Mouse (Mus musculus) urinary bladder, postnatal 25 days (tissue): Measurements from ENCODE around the gene Chga.

Experiments used
- DNase-seq: peaks from one replicate; pipeline ENCODE4 v3.0.0; 2022; ENCODE audit warnings: low spot score

Chga gene

GRCm38 (mm10) chr12:102565086-102565485 is 10.3 kb downstream of the Chga start:
- no peak for DNase-seq

DNA sequence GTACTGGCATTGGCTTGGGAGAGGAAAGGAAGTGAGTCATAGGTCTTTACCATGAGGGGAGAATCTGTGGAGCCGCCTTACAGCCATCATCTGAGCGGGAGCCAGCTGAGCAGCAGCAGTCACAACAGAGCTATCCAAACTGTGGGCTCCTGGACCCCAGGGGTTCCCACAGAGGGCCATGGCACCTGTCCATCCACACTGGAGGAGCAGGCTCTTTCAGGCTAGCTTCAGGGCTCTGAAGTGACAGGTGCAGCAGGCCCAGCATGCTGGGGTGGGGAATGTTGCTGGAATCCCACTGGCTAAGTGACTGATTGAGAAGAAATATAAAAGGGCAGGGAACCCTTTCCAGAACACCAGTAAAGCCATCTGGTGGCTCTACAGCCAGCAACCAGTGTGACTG is 12.2 kb downstream of the Chga start:
- DNase-seq: no peak

- DNase-seq: no peak
Observed at GRCm38 (mm10) chr12:102568219-102568618, 13.4 kb downstream of the Chga start.

- no peak for DNase-seq
Observed at GRCm38 (mm10) chr12:102570111-102570510, 15.3 kb downstream of the Chga start.

DNA sequence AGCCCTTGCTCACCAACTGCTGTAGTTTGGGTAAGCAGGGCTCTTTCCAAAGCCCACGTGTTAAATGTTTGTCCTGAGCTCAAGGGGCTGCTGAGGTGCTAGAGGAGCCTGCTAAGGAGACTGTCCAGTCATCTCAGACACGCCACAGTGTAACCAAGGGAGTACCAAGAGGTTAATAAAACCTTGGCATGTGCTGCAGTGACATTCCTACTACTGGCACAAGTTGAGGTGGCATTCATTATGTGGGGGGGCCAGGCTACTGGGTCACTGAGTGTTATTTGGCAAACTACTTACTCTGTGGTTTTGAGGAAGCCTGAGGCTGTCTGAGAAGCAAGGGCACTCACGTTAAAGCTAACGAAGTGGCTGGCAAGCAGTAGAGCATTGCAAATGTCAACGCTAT is 16.0 kb downstream of the Chga start:
- no peak for DNase-seq

GRCm38 (mm10) chr12:102571666-102572065 is 16.9 kb downstream of the Chga start:
- DNase-seq: no peak

DNA sequence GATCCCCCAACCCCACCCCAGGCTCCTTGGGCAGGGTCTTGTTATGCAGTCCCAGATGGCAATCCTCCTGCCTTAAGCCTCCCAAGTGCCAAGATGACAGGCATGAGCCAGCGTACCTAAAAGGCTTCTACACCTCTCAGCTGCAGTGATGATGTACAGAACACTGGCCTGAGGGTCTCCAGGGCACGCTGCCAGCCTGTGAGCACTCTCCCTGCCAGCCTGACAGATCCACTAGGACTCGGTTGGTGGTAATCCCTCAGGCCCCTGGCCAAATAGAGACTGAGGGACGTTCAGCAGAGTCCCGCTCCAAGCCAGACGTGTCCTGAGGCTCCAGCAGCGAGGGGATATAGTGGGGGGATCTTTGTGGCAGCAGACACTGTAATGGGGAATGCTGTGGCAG is 18.3 kb downstream of the Chga start:
- no peak for DNase-seq

- DNase-seq: no peak
Observed at GRCm38 (mm10) chr12:102575541-102576329, 21.0 kb downstream of the Chga start.

DNA sequence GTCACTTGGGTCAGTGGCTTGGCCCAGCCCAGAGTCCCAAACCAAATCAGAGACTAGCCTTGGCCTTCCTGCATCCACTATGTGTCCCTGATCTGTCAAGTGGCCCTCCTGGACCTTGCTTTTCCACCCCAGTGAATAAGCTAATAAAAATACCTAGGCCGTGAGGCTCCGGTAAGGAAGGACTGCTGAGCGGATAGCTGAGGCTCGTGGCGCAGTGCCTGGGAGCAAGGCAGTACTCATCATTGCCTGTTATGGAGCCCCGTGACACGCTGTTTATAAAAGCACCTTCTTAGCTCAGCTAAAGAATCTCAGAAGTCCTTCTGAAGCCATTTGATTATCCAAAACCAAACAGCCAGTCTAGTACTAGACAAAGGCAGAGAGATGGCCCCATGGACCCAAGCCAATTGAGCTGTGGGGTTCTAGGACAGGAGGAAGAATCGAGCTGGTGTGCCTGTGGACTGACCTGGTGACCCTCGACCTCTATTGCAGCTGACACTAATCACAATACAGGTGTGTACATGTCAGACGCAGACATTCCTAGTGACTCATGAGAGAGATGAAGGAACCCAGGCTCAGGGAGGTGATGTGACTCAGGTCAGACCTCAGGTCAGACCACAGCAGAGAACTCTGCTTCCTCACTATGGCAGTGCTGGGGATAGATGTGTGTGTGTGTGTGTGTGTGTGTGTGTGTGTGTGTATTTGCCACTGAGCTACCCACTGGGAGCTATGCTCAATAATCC is 22.1 kb downstream of the Chga start:
- no peak for DNase-seq

DNA sequence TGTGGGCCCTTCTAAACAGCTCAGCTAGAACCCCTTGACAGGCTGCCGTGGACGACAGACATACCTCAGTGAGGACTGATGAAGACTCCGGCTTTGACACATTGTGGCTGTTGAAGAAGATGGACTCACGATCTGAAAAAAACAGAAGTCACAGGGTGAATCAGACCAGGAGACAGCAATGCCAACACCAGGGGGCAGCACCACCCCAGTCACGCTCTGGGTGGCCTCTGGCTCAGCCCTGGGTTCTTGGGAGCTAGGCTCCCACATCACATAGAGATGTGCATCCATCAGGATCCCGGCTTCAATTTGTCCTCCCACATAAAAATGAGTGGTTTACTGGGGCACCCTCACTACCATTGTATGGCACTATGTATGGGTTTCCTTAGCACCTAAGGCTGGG is 24.3 kb downstream of the Chga start:
- peak; percentile 81 for DNase-seq

- no peak for DNase-seq
Observed at GRCm38 (mm10) chr12:102581579-102582196, 26.9 kb downstream of the Chga start.

GRCm38 (mm10) chr12:102582441-102582840 is 27.7 kb downstream of the Chga start:
- DNase-seq: no peak

DNA sequence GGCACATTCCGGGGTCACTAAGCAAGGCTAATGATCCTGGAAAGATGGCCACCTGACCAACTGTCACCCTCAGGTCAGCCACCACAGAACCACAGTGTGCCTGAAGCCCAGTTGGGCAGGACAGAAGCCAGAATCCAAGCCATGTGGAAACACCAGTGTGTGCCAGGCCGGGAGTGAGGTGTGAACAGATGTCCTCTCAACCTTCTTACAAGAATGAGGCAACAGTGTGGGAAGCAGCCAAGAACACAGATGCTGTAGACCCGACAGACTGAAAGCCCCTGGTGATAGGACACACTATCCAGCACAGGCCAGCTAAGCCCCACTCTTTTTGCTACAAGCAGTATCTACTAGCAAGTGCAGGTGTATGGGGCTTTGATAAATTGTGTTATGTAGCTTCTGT is 30.6 kb downstream of the Chga start:
- no peak for DNase-seq

DNA sequence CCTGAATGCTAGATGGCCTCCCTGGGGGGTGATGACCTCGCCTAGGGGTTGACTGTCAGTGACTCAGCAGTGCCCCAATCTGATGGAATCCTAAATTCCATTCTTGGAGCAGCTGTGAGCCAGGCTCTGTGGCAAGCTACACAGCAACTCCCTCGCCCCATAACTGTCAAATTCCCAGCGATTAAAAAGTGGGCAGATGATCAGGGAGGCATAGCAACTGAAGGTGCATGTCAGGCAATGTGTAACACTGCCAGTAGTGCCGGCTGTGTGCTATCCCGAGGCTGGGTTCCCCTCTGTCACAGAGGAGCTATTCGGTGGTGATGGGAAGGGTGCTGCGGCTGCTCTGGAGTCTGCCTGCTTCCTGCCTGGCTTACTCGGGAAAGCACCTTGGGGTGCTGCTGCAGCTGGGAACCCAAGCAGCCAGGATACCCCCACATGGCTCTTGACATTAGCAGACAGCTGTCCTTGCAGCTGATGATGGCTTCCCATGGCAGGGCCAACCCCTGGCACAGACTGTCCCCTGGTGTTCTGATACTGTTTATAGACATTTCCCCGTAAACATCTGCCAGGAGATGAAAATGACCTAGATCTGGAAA is 31.6 kb downstream of the Chga start:
- no peak for DNase-seq

DNA sequence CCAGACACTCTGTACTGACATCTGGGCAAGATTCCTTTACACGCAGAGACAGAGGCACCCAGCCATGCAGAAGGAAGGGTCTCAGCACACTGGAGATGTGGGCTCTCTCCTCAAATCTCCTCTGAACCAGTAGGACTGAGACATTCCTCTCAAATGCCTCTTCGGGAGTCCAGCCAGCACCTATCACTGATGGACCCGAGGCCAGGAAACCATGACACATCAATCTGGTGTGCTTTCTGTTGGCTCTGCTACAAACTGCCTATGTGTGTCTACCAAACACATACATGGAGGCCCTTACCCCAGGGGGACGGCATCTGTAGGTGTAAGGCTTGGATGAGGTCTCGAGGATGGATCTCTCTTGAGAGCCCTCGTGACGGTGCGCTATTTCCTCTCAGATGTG is 32.3 kb downstream of the Chga start:
- DNase-seq: no peak

GRCm38 (mm10) chr12:102590711-102591360 is 36.1 kb downstream of the Chga start:
- DNase-seq: no peak

DNA sequence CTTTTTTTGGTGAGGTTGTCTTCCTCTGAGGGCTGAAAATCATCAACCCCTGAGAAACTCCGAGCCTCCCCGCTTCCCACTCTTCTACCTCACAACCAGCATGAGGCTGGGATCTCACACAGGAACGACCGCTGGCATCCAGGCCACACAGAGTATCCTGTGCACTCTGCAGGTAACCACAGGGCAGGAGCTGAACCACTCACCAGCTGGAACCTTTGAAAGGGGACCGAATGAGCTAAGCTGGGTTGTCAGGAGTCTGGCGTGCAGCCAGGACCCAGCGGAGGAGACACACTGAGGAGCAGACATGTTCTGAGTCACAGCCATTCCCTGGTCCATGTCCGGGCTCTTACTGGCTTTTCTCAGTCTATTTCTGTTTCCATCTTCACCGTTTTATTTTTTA is 38.9 kb downstream of the Chga start:
- DNase-seq: no peak

GRCm38 (mm10) chr12:102594627-102595026 is 39.9 kb downstream of the Chga start:
- no peak for DNase-seq

- no peak for DNase-seq
Observed at GRCm38 (mm10) chr12:102596410-102596809, 41.6 kb downstream of the Chga start.

DNA sequence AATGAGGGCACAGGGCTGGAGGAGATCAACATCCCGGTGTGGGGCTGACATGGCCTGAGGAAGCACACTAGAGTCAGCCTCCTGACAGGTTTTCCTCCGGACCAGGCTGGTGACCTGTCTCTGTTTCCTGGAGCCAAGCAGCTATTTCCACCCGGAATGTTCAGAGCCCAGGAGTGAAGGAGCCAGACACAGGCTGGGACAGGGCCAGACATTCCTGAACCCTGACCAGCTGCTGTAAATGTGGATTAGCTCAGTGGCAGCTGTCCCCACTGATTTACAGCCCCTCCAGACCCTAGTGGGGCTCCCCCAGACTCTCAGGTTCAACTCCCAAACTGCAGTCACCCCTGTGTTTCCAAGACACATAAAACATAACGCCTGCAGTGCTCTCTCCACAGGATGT is 42.7 kb downstream of the Chga start:
- peak; percentile 23 for DNase-seq

DNA sequence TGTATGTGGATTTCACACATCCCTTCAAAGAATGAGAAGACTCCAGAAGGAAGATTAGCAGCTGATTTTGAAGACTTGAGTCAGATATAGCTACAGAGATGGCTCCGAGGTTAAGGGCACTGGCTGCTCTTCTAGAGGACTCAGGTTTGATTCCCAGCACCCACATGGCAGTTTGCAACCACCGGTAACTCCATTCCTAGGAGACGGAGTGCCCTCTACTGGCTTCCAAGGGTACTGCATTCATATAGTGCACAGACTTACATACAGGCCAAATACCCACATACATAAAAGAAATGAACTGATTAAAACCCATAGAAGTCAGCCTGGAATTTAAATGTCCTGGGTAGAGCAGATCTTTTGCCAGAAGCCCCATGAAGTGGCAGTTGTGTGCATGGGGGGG is 43.8 kb downstream of the Chga start:
- no peak for DNase-seq

- DNase-seq: no peak
Observed at GRCm38 (mm10) chr12:102599801-102600200, 45.0 kb downstream of the Chga start.
